Mouse (Mus musculus) kidney, embryonic 16.5 days (tissue): ENCODE data around the gene Ankrd52. TPM values are rescaled to one million over a fixed set of nuclear protein-coding genes. Genes with fewer than 3 reads are reported as not detected.

Experiments used
- ATAC-seq: fragments of 200-750 bp; cut with Nextera tagmentation; 2 replicates; pipeline ENCODE4 v1.8.0; 2017; ENCODE audit warnings: moderate TSS enrichment; ENCODE audit not compliant: low FRiP score, low TSS enrichment
- H3K27ac ChIP-seq: fragments of 300-500 bp; sonication (generic); 2 replicates; pipeline ENCODE4 v1.5.1; 2014; ENCODE audit warnings: low read length
- H3K27me3 ChIP-seq: fragments of 300-500 bp; sonication (generic); 2 replicates; pipeline ENCODE4 v1.6.1; 2014; ENCODE audit warnings: low read length, control low read depth, mixed read lengths; ENCODE audit not compliant: insufficient read depth
- H3K36me3 ChIP-seq: fragments of 300-500 bp; sonication (generic); 2 replicates; pipeline ENCODE4 v1.6.1; 2014; ENCODE audit warnings: low read length, control low read depth, mixed read lengths; ENCODE audit not compliant: insufficient read depth
- H3K4me1 ChIP-seq: fragments of 300-500 bp; sonication (generic); 2 replicates; pipeline ENCODE4 v1.6.1; 2014; ENCODE audit warnings: low read length, control low read depth, mixed read lengths; ENCODE audit not compliant: insufficient read depth
- H3K4me2 ChIP-seq: fragments of 300-500 bp; sonication (generic); replicated peaks from 2 replicates; pipeline ENCODE4 v1.6.1; 2014; ENCODE audit warnings: low read depth, low read length
- H3K4me3 ChIP-seq: fragments of 300-500 bp; sonication (generic); 2 replicates; pipeline ENCODE4 v1.5.1; 2014; ENCODE audit warnings: mild to moderate bottlenecking, low read length
- H3K9ac ChIP-seq: fragments of 300-500 bp; sonication (generic); replicated peaks from 2 replicates; pipeline ENCODE4 v1.6.1; 2014; ENCODE audit warnings: low read length
- H3K9me3 ChIP-seq: fragments of 300-500 bp; sonication (generic); 2 replicates; pipeline ENCODE4 v1.6.1; 2016; ENCODE audit warnings: low read length, control low read depth
- WGBS: fragments of 180-500 bp; shearing (Covaris S2); extraction: QIAGEN DNeasy Blood & Tissue Kit; methylation state at CpG from one replicate; pipeline ENCODE4 v1.1.7; 2014; 5-methylcytosine and 5-hydroxymethylcytosine counted together
- polyA plus RNA-seq: library from polyadenylated mRNA; unstranded; fragments of >200 nt; fragmentation: Nextera tagmentation; extraction: Ambion mirVana; gene quantifications from 2 replicates; pipeline ENCODE4 v1.2.1, GENCODE M21; 2015

Gene Ankrd52
- polyA plus RNA-seq, 1 experiment from 2014 or later, result 11.9 TPM

- peak overlapping the region; percentile 98 for H3K27ac ChIP-seq
- H3K36me3 ChIP-seq, result peaks cover 14% of the 10 kb centered on the region
- 6% methylated on average over 36 of the region's 36 CpGs for WGBS
- ATAC-seq, result peak; percentile 88
- no peaks in the 10 kb centered on the region for H3K9me3 ChIP-seq
- H3K4me1 ChIP-seq, result peaks cover 32% of the 10 kb centered on the region
- peak overlapping the region; percentile 96 for H3K4me2 ChIP-seq
- H3K9ac ChIP-seq, result peak overlapping the region; percentile 77
- H3K4me3 ChIP-seq, result peak overlapping the region; percentile 99
- no peaks in the 10 kb centered on the region for H3K27me3 ChIP-seq
These were observed 33.0 kb downstream of the Ankrd52 start for GRCm38 (mm10) chr10:128409692-128410559.

GRCm38 (mm10) chr10:128410560-128410845 lies 33.6 kb downstream of the Ankrd52 start:
- 11% methylated on average over 4 of the region's 4 CpGs for WGBS
- no peak for ATAC-seq

GRCm38 (mm10) chr10:128411211-128412054 lies 34.5 kb downstream of the Ankrd52 start, which contains the start of the genes Nabp2 and Rnf41:
TSS of gene Nabp2 (minus strand) at chr10:128411492.
TSS of gene Rnf41 (plus strand) at chr10:128411657.
- peak within 1 kb of the TSS; percentile 98 for H3K27ac ChIP-seq
- 0% methylated on average over 50 of the region's 50 CpGs for WGBS
- H3K27me3 ChIP-seq, result no peaks in the 10 kb centered on the region
- ATAC-seq, result peak; percentile 94
- H3K9me3 ChIP-seq, result no peaks in the 10 kb centered on the region
- H3K4me3 ChIP-seq, result peak within 1 kb of the TSS; percentile 99
- peak within 1 kb of the TSS; percentile 93 for H3K9ac ChIP-seq
- H3K4me2 ChIP-seq, result peak within 1 kb of the TSS; percentile 94
- peaks cover 17% of the 10 kb centered on the region for H3K36me3 ChIP-seq
- H3K4me1 ChIP-seq, result peaks cover 32% of the 10 kb centered on the region

More at GRCm38 (mm10) chr10:128410560-128410845, 33.6 kb downstream of the Ankrd52 start:
- Histone ChIP-seq H3K4me1 (peaks cover 32% of the 10 kb centered on the region), H3K36me3 (peaks cover 17% of the 10 kb centered on the region), H3K4me2 (peak overlapping the region; percentile 94), H3K27me3 (no peaks in the 10 kb centered on the region), H3K4me3 (peak overlapping the region; percentile 99), H3K9me3 (no peaks in the 10 kb centered on the region), H3K27ac (peak overlapping the region; percentile 98), H3K9ac (peak overlapping the region; percentile 55)

GRCm38 (mm10) chr10:128412055-128412381 lies 35.1 kb downstream of the Ankrd52 start:
- peak overlapping the region; percentile 93 for H3K9ac ChIP-seq
- H3K27me3 ChIP-seq, result no peaks in the 10 kb centered on the region
- peak overlapping the region; percentile 94 for H3K4me2 ChIP-seq
- H3K4me3 ChIP-seq, result peak overlapping the region; percentile 99
- peaks cover 32% of the 10 kb centered on the region for H3K4me1 ChIP-seq
- peak overlapping the region; percentile 98 for H3K27ac ChIP-seq
- H3K36me3 ChIP-seq, result peaks cover 23% of the 10 kb centered on the region
- H3K9me3 ChIP-seq, result no peaks in the 10 kb centered on the region
- WGBS, result 0% methylated on average over 14 of the region's 14 CpGs
- ATAC-seq, result no peak

GRCm38 (mm10) chr10:128412558-128412957 lies 35.6 kb downstream of the Ankrd52 start:
- WGBS, result 36% methylated on average over 1 of the region's 1 CpGs
- peak overlapping the region; percentile 93 for H3K9ac ChIP-seq
- peaks cover 32% of the 10 kb centered on the region for H3K4me1 ChIP-seq

GRCm38 (mm10) chr10:128413076-128413475 lies 36.2 kb downstream of the Ankrd52 start:
- peaks cover 31% of the 10 kb centered on the region for H3K36me3 ChIP-seq
- H3K9me3 ChIP-seq, result no peaks in the 10 kb centered on the region
- no peak for ATAC-seq
- peak overlapping the region; percentile 94 for H3K4me2 ChIP-seq
- no peak overlapping the region for H3K27ac ChIP-seq
- peaks cover 32% of the 10 kb centered on the region for H3K4me1 ChIP-seq
- H3K4me3 ChIP-seq, result peak overlapping the region; percentile 99
- peak overlapping the region; percentile 39; the same call in 1 of the 2 replicates for H3K9ac ChIP-seq
- no peaks in the 10 kb centered on the region for H3K27me3 ChIP-seq
- WGBS, result 28% methylated on average over 1 of the region's 1 CpGs

More at GRCm38 (mm10) chr10:128412558-128412957, 35.6 kb downstream of the Ankrd52 start:
- peaks cover 28% of the 10 kb centered on the region for H3K36me3 ChIP-seq
- no peaks in the 10 kb centered on the region for H3K27me3 ChIP-seq
- H3K4me3 ChIP-seq, result peak overlapping the region; percentile 99
- H3K27ac ChIP-seq, result peak overlapping the region; percentile 98; the same call in 1 of the 2 replicates
- peak overlapping the region; percentile 94 for H3K4me2 ChIP-seq
- no peak for ATAC-seq
- H3K9me3 ChIP-seq, result no peaks in the 10 kb centered on the region

GRCm38 (mm10) chr10:128414848-128415247 lies 37.9 kb downstream of the Ankrd52 start:
- Histone ChIP-seq H3K4me3 (no peak overlapping the region), H3K27ac (no peak overlapping the region), H3K9me3 (no peaks in the 10 kb centered on the region), H3K4me1 (peaks cover 26% of the 10 kb centered on the region), H3K36me3 (peaks cover 47% of the 10 kb centered on the region), H3K27me3 (no peaks in the 10 kb centered on the region), H3K4me2 (no peak overlapping the region), H3K9ac (no peak overlapping the region)
- no peak for ATAC-seq
- 92% methylated on average over 5 of the region's 5 CpGs for WGBS

- H3K9ac ChIP-seq, result no peak overlapping the region
- H3K4me3 ChIP-seq, result no peak overlapping the region
- no peaks in the 10 kb centered on the region for H3K27me3 ChIP-seq
- no peak for ATAC-seq
- WGBS, result 69% methylated on average over 5 of the region's 5 CpGs
- H3K27ac ChIP-seq, result no peak overlapping the region
- peaks cover 43% of the 10 kb centered on the region for H3K36me3 ChIP-seq
- H3K4me2 ChIP-seq, result no peak overlapping the region
- H3K4me1 ChIP-seq, result peaks cover 9% of the 10 kb centered on the region; the same call in 1 of the 2 replicates
- no peaks in the 10 kb centered on the region for H3K9me3 ChIP-seq
These were observed 45.5 kb downstream of the Ankrd52 start for GRCm38 (mm10) chr10:128422426-128422825.

- no peaks in the 10 kb centered on the region for H3K9me3 ChIP-seq
- WGBS, result 4% methylated on average over 7 of the region's 7 CpGs
- no peaks in the 10 kb centered on the region for H3K27me3 ChIP-seq
- peak overlapping the region; percentile 28; the same call in 1 of the 2 replicates for H3K9ac ChIP-seq
- peak; percentile 89 for ATAC-seq
- H3K36me3 ChIP-seq, result peaks cover 35% of the 10 kb centered on the region
- H3K4me3 ChIP-seq, result no peak overlapping the region
- H3K4me2 ChIP-seq, result peak overlapping the region; percentile 9; the same call in 1 of the 2 replicates
- peak overlapping the region; percentile 76; the same call in 1 of the 2 replicates for H3K27ac ChIP-seq
- peaks cover 9% of the 10 kb centered on the region; the same call in 1 of the 2 replicates for H3K4me1 ChIP-seq
These were observed 47.7 kb downstream of the Ankrd52 start for GRCm38 (mm10) chr10:128424604-128425003.
